In the genomic region with DNA sequence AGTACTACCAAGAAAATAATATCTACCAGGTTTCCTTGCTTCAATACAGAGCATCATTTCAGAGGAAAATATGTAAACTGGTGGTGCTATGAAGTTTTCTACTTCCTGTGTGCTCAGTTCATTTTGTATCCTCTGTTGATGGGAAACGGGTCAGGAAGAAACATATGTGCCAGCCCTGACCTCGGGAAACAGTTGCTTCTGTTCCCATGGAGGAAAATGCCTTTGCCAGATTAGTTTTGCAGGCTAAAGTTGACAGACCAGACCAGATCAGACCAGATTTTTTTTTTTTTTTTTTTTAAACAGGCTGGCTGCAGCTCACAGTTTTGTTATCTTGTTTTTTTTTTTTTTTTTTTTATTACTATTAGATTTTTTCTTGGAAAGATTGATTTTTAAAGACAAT, we compare ENCODE assay signal across 14 mouse cellular contexts.
"Had no signal": no experiment of that assay in that cellular context is flagged by ENCODE, and none has a peak within 500 bp of the region (broad histone marks: within the 10 kb centered on the region; RNA-seq: fewer than 3 reads in every experiment).

No protein-coding gene starts in this region.

- ATAC-seq: midbrain, embryonic 13.5 days had no signal

- DNase-seq: kidney, adult 11 months; kidney, postnatal 10 days; kidney, postnatal 4 days; left cerebral cortex, postnatal 4 days; right cerebral cortex, postnatal 4 days; spleen, adult 18-20 months; thymus, adult 18-20 months; thymus, postnatal 25 days had no signal

- H3K4me1 ChIP-seq: limb, embryonic 13.5 days; liver, embryonic 15.5 days; lung, embryonic 15.5 days; midbrain, embryonic 13.5 days had no signal

- H3K4me2 ChIP-seq: limb, embryonic 13.5 days; liver, embryonic 11.5 days; liver, embryonic 15.5 days; lung, embryonic 15.5 days; midbrain, embryonic 13.5 days had no signal

- H3K27ac ChIP-seq: layer of hippocampus, adult 2 months; limb, embryonic 13.5 days; liver, embryonic 15.5 days; lung, embryonic 15.5 days; midbrain, embryonic 13.5 days had no signal

- H3K9me3 ChIP-seq: limb, embryonic 13.5 days; liver, embryonic 15.5 days; lung, embryonic 15.5 days; midbrain, embryonic 13.5 days had no signal

- H3K9ac ChIP-seq: limb, embryonic 13.5 days; liver, embryonic 15.5 days; lung, embryonic 15.5 days; midbrain, embryonic 13.5 days had no signal

- H3K4me3 ChIP-seq: layer of hippocampus, adult 2 months; limb, embryonic 13.5 days; liver, embryonic 15.5 days; lung, embryonic 15.5 days; midbrain, embryonic 13.5 days had no signal

- H3K36me3 ChIP-seq: limb, embryonic 13.5 days; liver, embryonic 15.5 days; lung, embryonic 15.5 days; midbrain, embryonic 13.5 days had no signal

- H3K27me3 ChIP-seq: limb, embryonic 13.5 days; liver, embryonic 15.5 days; lung, embryonic 15.5 days; midbrain, embryonic 13.5 days had no signal
